Mouse (Mus musculus) MEL (cell line): ENCODE measurements at regions not wholly inside any gene's neighbourhood (a gene's known extent, or its start where the extent isn't known, plus 50 kb on each side); places are given as distances from the start of the nearest gene placed in this dataset.

ENCODE experiments used
- DNase-seq: peaks from one replicate; pipeline ENCODE4 v3.0.0; 2011; ENCODE audit warnings: low read depth, low spot score
- H3K27ac ChIP-seq: 2 replicates; pipeline ENCODE4 v1.5.1; 2012; ENCODE audit warnings: low read depth, mild to moderate bottlenecking, control low read depth, low read length, moderate library complexity; ENCODE audit not compliant: control insufficient read depth
- H3K27me3 ChIP-seq, 2 experiments: fragments of 150-350 bp in 1 of 2; sonication (generic) in 1 of 2; 2 replicates each; pipeline ENCODE4 v1.6.1; 2012; ENCODE audit warnings: low read length in 2 of 2, mild to moderate bottlenecking in 2 of 2, improper control_type of control experiment in 1 of 2, moderate library complexity in 1 of 2; ENCODE audit not compliant: insufficient read depth in 2 of 2, control insufficient read depth in 1 of 2
- H3K36me3 ChIP-seq, 2 experiments: 2 replicates each; pipeline ENCODE4 v1.6.1; 2012 to 2014; ENCODE audit warnings: low read length in 2 of 2, improper control_type of control experiment in 1 of 2, inconsistent platforms in 1 of 2, mild to moderate bottlenecking in 1 of 2; ENCODE audit not compliant: insufficient read depth in 2 of 2, control insufficient read depth in 1 of 2
- H3K4me1 ChIP-seq, 2 experiments: fragments of 150-350 bp in 1 of 2; sonication (generic) in 1 of 2; 2 replicates each; pipeline ENCODE4 v1.6.1; 2012; ENCODE audit warnings: low read length in 2 of 2, improper control_type of control experiment in 1 of 2, mild to moderate bottlenecking in 1 of 2; ENCODE audit not compliant: insufficient read depth in 2 of 2, control insufficient read depth in 1 of 2
- H3K4me3 ChIP-seq, 2 experiments: fragments of 150-350 bp in 1 of 2; sonication (generic) in 1 of 2; 2 replicates each; pipeline ENCODE4 v1.5.1; 2012; ENCODE audit warnings: low read depth in 2 of 2, low read length in 2 of 2, mild to moderate bottlenecking in 2 of 2, moderate library complexity in 2 of 2, control low read depth in 1 of 2, improper control_type of control experiment in 1 of 2; ENCODE audit not compliant: control insufficient read depth in 1 of 2, insufficient read depth in 1 of 2
- H3K79me2 ChIP-seq: 2 replicates; pipeline ENCODE4 v1.6.1; 2012; ENCODE audit warnings: mild to moderate bottlenecking, low read length, moderate library complexity; ENCODE audit not compliant: control insufficient read depth, poor library complexity, insufficient read depth
- H3K9ac ChIP-seq: 2 replicates; pipeline ENCODE4 v1.6.1; 2012; ENCODE audit warnings: low read depth, mild to moderate bottlenecking, control low read depth, low read length, moderate library complexity; ENCODE audit not compliant: control insufficient read depth, poor library complexity, severe bottlenecking
- H3K9me3 ChIP-seq: fragments of 150-350 bp; sonication (generic); replicated peaks from 2 replicates; pipeline ENCODE4 v1.6.1; 2012; ENCODE audit warnings: mild to moderate bottlenecking, low read length, improper control_type of control experiment, moderate library complexity; ENCODE audit not compliant: insufficient read depth
- BHLHE40 ChIP-seq: IDR thresholded peaks from 2 replicates; pipeline ENCODE4 v1.6.1; 2012; ENCODE audit warnings: low read depth, mild to moderate bottlenecking, inconsistent platforms, low read length, improper control_type of control experiment, borderline replicate concordance
- CHD2 ChIP-seq: IDR thresholded peaks from 2 replicates; pipeline ENCODE4 v1.6.1; 2011; ENCODE audit warnings: low read length, improper control_type of control experiment
- CTCF ChIP-seq, 3 experiments: IDR thresholded peaks in 2 of 3; conservative IDR thresholded peaks in 1 of 3; 2 replicates each; pipeline ENCODE4 v1.5.1; 2011 to 2012; ENCODE audit warnings: low read length in 3 of 3, low read depth in 2 of 3, mild to moderate bottlenecking in 2 of 3, improper control_type of control experiment in 1 of 3, inconsistent platforms in 1 of 3, mixed read lengths in 1 of 3, moderate library complexity in 1 of 3; ENCODE audit not compliant: control insufficient read depth in 1 of 3, insufficient read depth in 1 of 3, poor library complexity in 1 of 3, severe bottlenecking in 1 of 3
- E2F4 ChIP-seq: IDR thresholded peaks from 2 replicates; pipeline ENCODE4 v1.6.1; 2011; ENCODE audit warnings: low read depth, low read length, improper control_type of control experiment, borderline replicate concordance
- ELF1 ChIP-seq: IDR thresholded peaks from 2 replicates; pipeline ENCODE4 v1.6.1; 2014; ENCODE audit warnings: low read depth, mild to moderate bottlenecking, inconsistent platforms, low read length, improper control_type of control experiment, moderate library complexity
- EP300 ChIP-seq, 2 experiments: IDR thresholded peaks; 2 replicates each; pipeline ENCODE4 v1.6.1; 2011; ENCODE audit warnings: improper control_type of control experiment in 2 of 2, low read length in 2 of 2, low read depth in 1 of 2, mild to moderate bottlenecking in 1 of 2
- ETS1 ChIP-seq: IDR thresholded peaks from 2 replicates; pipeline ENCODE4 v1.6.1; 2012; ENCODE audit warnings: low read depth, mild to moderate bottlenecking, inconsistent platforms, low read length, improper control_type of control experiment, moderate library complexity
- GABPA ChIP-seq: IDR thresholded peaks from 2 replicates; pipeline ENCODE4 v1.6.1; 2012; ENCODE audit warnings: low read depth, mild to moderate bottlenecking, inconsistent platforms, low read length, improper control_type of control experiment, moderate library complexity
- GATA1 ChIP-seq: IDR thresholded peaks from 2 replicates; pipeline ENCODE4 v1.6.1; 2011; ENCODE audit warnings: low read depth, low read length, improper control_type of control experiment
- HCFC1 ChIP-seq: IDR thresholded peaks from 2 replicates; pipeline ENCODE4 v1.6.1; 2012; ENCODE audit warnings: low read depth, mild to moderate bottlenecking, inconsistent platforms, low read length, improper control_type of control experiment, moderate library complexity
- JUND ChIP-seq: IDR thresholded peaks from 2 replicates; pipeline ENCODE4 v1.6.1; 2011; ENCODE audit warnings: low read depth, mild to moderate bottlenecking, improper control_type of control experiment, low read length
- KAT2A ChIP-seq: conservative IDR thresholded peaks from 2 replicates; pipeline ENCODE4 v1.6.1; 2012; ENCODE audit warnings: low read depth, low read length, improper control_type of control experiment, inconsistent platforms
- MAFK ChIP-seq: IDR thresholded peaks from 2 replicates; pipeline ENCODE4 v1.6.1; 2011; ENCODE audit warnings: low read depth, mild to moderate bottlenecking, low read length, improper control_type of control experiment, borderline replicate concordance
- MAX ChIP-seq: IDR thresholded peaks from 2 replicates; pipeline ENCODE4 v1.6.1; 2011; ENCODE audit warnings: low read length, improper control_type of control experiment
- MAZ ChIP-seq: IDR thresholded peaks from 2 replicates; pipeline ENCODE4 v1.6.1; 2012; ENCODE audit warnings: low read depth, mild to moderate bottlenecking, inconsistent platforms, low read length, improper control_type of control experiment
- MEF2A ChIP-seq: IDR thresholded peaks from 2 replicates; pipeline ENCODE4 v1.6.1; 2014; ENCODE audit warnings: low read depth, mild to moderate bottlenecking, inconsistent platforms, low read length, improper control_type of control experiment; ENCODE audit not compliant: poor library complexity, insufficient replicate concordance, severe bottlenecking; ENCODE audit errors: extremely low read depth
- MXI1 ChIP-seq: IDR thresholded peaks from 2 replicates; pipeline ENCODE4 v1.6.1; 2011; ENCODE audit warnings: mild to moderate bottlenecking, low read depth, low read length, improper control_type of control experiment
- MYB ChIP-seq: IDR thresholded peaks from 2 replicates; pipeline ENCODE4 v1.6.1; 2011; ENCODE audit warnings: mild to moderate bottlenecking, low read depth, low read length, improper control_type of control experiment
- MYC ChIP-seq: IDR thresholded peaks from 2 replicates; pipeline ENCODE4 v1.6.1; 2011; ENCODE audit warnings: low read depth, mild to moderate bottlenecking, low read length, improper control_type of control experiment, moderate library complexity
- NELFE ChIP-seq: IDR thresholded peaks from 2 replicates; pipeline ENCODE4 v1.6.1; 2011; ENCODE audit warnings: low read depth, low read length, improper control_type of control experiment
- NRF1 ChIP-seq: IDR thresholded peaks from 2 replicates; pipeline ENCODE4 v1.6.1; 2014; ENCODE audit warnings: low read depth, mild to moderate bottlenecking, inconsistent platforms, low read length, improper control_type of control experiment, moderate library complexity; ENCODE audit not compliant: poor library complexity, insufficient read depth, severe bottlenecking
- POLR2A ChIP-seq, 2 experiments: IDR thresholded peaks; 2 replicates each; pipeline ENCODE4 v1.6.1; 2011 to 2012; ENCODE audit warnings: low read length in 2 of 2, mild to moderate bottlenecking in 2 of 2, control low read depth in 1 of 2, improper control_type of control experiment in 1 of 2, low read depth in 1 of 2, moderate library complexity in 1 of 2; ENCODE audit not compliant: control insufficient read depth in 1 of 2, insufficient read depth in 1 of 2, poor library complexity in 1 of 2
- POLR2AphosphoS2 ChIP-seq: IDR thresholded peaks from 2 replicates; pipeline ENCODE4 v1.6.1; 2011; ENCODE audit warnings: low read length, improper control_type of control experiment
- POLR2AphosphoS5 ChIP-seq: IDR thresholded peaks from 2 replicates; pipeline ENCODE4 v1.6.1; 2012; ENCODE audit warnings: low read depth, borderline replicate concordance, mild to moderate bottlenecking, inconsistent platforms, low read length, moderate library complexity, mixed read lengths
- RAD21 ChIP-seq: IDR thresholded peaks from 2 replicates; pipeline ENCODE4 v1.6.1; 2011; ENCODE audit warnings: mild to moderate bottlenecking, low read depth, low read length, improper control_type of control experiment
- RCOR1 ChIP-seq: IDR thresholded peaks from 2 replicates; pipeline ENCODE4 v1.6.1; 2012; ENCODE audit warnings: low read depth, mild to moderate bottlenecking, inconsistent platforms, low read length, improper control_type of control experiment
- SIN3A ChIP-seq: IDR thresholded peaks from 2 replicates; pipeline ENCODE4 v1.6.1; 2012; ENCODE audit warnings: low read length, improper control_type of control experiment, inconsistent platforms
- SMC3 ChIP-seq: IDR thresholded peaks from 2 replicates; pipeline ENCODE4 v1.6.1; 2011; ENCODE audit warnings: low read depth, low read length, improper control_type of control experiment
- TAL1 ChIP-seq: IDR thresholded peaks from 2 replicates; pipeline ENCODE4 v1.6.1; 2012; ENCODE audit warnings: mild to moderate bottlenecking, inconsistent platforms, low read length, moderate library complexity, mixed read lengths
- TBP ChIP-seq: IDR thresholded peaks from 2 replicates; pipeline ENCODE4 v1.8.0; 2011; ENCODE audit warnings: low read depth, low read length, improper control_type of control experiment
- TCF12 ChIP-seq: IDR thresholded peaks from 2 replicates; pipeline ENCODE4 v1.6.1; 2014; ENCODE audit warnings: low read depth, mild to moderate bottlenecking, inconsistent platforms, low read length, improper control_type of control experiment, moderate library complexity
- UBTF ChIP-seq: IDR thresholded peaks from 2 replicates; pipeline ENCODE4 v1.6.1; 2012; ENCODE audit warnings: low read depth, mild to moderate bottlenecking, inconsistent platforms, low read length, improper control_type of control experiment, moderate library complexity, borderline replicate concordance; ENCODE audit not compliant: insufficient read depth
- USF1 ChIP-seq: IDR thresholded peaks from 2 replicates; pipeline ENCODE4 v1.6.1; 2014; ENCODE audit warnings: low read depth, mild to moderate bottlenecking, inconsistent platforms, low read length, improper control_type of control experiment, moderate library complexity
- USF2 ChIP-seq, 2 experiments: IDR thresholded peaks; 2 replicates each; pipeline ENCODE4 v1.6.1; 2011 to 2012; ENCODE audit warnings: improper control_type of control experiment in 2 of 2, low read length in 2 of 2, borderline replicate concordance in 1 of 2, inconsistent platforms in 1 of 2, low read depth in 1 of 2, mild to moderate bottlenecking in 1 of 2; ENCODE audit not compliant: insufficient read depth in 1 of 2
- ZC3H11A ChIP-seq: IDR thresholded peaks from 2 replicates; pipeline ENCODE4 v1.6.1; 2012; ENCODE audit warnings: low read depth, mild to moderate bottlenecking, inconsistent platforms, low read length, improper control_type of control experiment
- ZKSCAN1 ChIP-seq: IDR thresholded peaks from 2 replicates; pipeline ENCODE4 v1.6.1; 2012; ENCODE audit warnings: low read depth, mild to moderate bottlenecking, inconsistent platforms, low read length, improper control_type of control experiment, moderate library complexity
- ZMIZ1 ChIP-seq: IDR thresholded peaks from 2 replicates; pipeline ENCODE4 v1.6.1; 2012; ENCODE audit warnings: low read depth, mild to moderate bottlenecking, inconsistent platforms, low read length, improper control_type of control experiment, moderate library complexity
- ZNF384 ChIP-seq: IDR thresholded peaks from 2 replicates; pipeline ENCODE4 v1.6.1; 2012; ENCODE audit warnings: low read depth, mild to moderate bottlenecking, inconsistent platforms, low read length, improper control_type of control experiment

DNA sequence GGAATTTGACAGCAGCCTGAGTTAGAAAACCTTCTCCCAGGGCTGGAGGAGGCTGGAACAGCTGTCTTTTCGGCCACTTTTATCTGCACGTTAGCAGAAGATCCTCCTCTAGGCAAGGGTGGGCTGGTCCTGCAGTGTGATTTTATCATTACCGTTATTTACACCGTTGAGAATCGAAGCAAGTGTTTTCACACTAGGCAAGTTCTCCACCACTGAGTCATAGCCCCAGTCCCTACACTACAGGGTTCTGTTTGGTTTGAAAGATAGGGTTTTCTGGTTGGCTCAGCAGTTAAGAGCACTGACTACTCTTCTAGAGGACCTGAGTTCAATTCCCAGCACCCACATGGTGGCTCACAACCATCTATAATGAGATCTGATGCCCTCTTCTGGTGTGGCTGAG lies 58.9 kb upstream of the Osbpl8 start:
- Histone ChIP-seq H3K4me1 (peaks cover 2 to 19% of the 10 kb centered on the region in 2 experiments), H3K9ac (no peak overlapping the region), H3K27ac (no peak overlapping the region; the same call in 1 of the 2 replicates), H3K79me2 (no peaks in the 10 kb centered on the region), H3K4me3 (no peak overlapping the region), H3K27me3 (no peaks in the 10 kb centered on the region), H3K9me3 (no peaks in the 10 kb centered on the region), H3K36me3 (peaks cover 0 to 11% of the 10 kb centered on the region in 2 experiments; a peak in 2 of 4 replicates)
- peak; percentile 80 for DNase-seq
- TF ChIP-seq ZMIZ1, result no peak
- TF ChIP-seq ZNF384, result no peak
- TF ChIP-seq POLR2AphosphoS2, result no peak
- no peak for TF ChIP-seq MEF2A
- TF ChIP-seq ETS1, result peak; percentile 40
- peak; percentile 39; the same call in 1 of the 2 replicates for TF ChIP-seq MAX
- TF ChIP-seq BHLHE40, result no peak
- no peak for TF ChIP-seq NRF1
- TF ChIP-seq MYC, result 0 out of 2 replicates have a peak, but pooled peaks have one; percentile 16
- no peak for TF ChIP-seq NELFE
- TF ChIP-seq GATA1, result peak; percentile 51
- TF ChIP-seq ELF1, result no peak
- no peak for TF ChIP-seq RAD21
- TF ChIP-seq E2F4, result no peak
- no peak for TF ChIP-seq POLR2A (IDR thresholded peaks at IDR 0.05; ENCODE audit: control insufficient read depth in 1 of 2, insufficient read depth in 1 of 2, low read depth in 1 of 2, low read length in 2 of 2, poor library complexity in 1 of 2)
- TF ChIP-seq TCF12, result peak; percentile 42; the same call in 1 of the 2 replicates
- TF ChIP-seq MAZ, result 0 out of 2 replicates have a peak, but pooled peaks have one; percentile 29
- TF ChIP-seq USF1, result no peak
- TF ChIP-seq EP300 (IDR thresholded peaks at IDR 0.05; ENCODE audit: low read depth in 1 of 2, low read length in 2 of 2), result peak; percentile 30 to 74; a peak in 3 of 4 replicates
- no peak for TF ChIP-seq RCOR1
- peak; percentile 36; the same call in 1 of the 2 replicates for TF ChIP-seq SIN3A
- TF ChIP-seq USF2 (IDR thresholded peaks at IDR 0.05; ENCODE audit: borderline replicate concordance in 1 of 2, insufficient read depth in 1 of 2, low read depth in 1 of 2, low read length in 2 of 2), result no peak
- no peak for TF ChIP-seq MXI1
- TF ChIP-seq ZC3H11A, result no peak
- no peak for TF ChIP-seq MAFK
- TF ChIP-seq GABPA, result no peak
- peak; percentile 96 for TF ChIP-seq TBP
- no peak for TF ChIP-seq SMC3
- TF ChIP-seq MYB, result peak; percentile 81
- TF ChIP-seq TAL1, result no peak
- TF ChIP-seq KAT2A, result no peak
- no peak for TF ChIP-seq CHD2
- no peak for TF ChIP-seq JUND
- TF ChIP-seq UBTF, result no peak
- TF ChIP-seq CTCF (IDR thresholded peaks at IDR 0.05 in 2 of 3, conservative IDR thresholded peaks at IDR 0.05 in 1 of 3; ENCODE audit: control insufficient read depth in 1 of 3, insufficient read depth in 1 of 3, low read depth in 2 of 3, low read length in 3 of 3, poor library complexity in 1 of 3, severe bottlenecking in 1 of 3), result no peak
- no peak for TF ChIP-seq HCFC1
- TF ChIP-seq ZKSCAN1, result no peak
- no peak for TF ChIP-seq POLR2AphosphoS5
